Mouse (Mus musculus) mouse embryonic stem cell (cell line): ENCODE results near the gene Pibf1.

Experiments
- in situ Hi-C, 2 experiments: fragments of 300-500 bp; cut with MboI; formaldehyde crosslinking; loops; 1 replicate in 1 of 2; 3 replicates in 1 of 2; pipeline ENCODE4 v1.14.3; 2019 to 2020; ENCODE audit warnings: low sequenced_read_pairs in 2 of 2, low pct_unique_long_range_greater_than_20kb in 1 of 2, mixed read lengths in 1 of 2; ENCODE audit not compliant: unreplicated experiment in 1 of 2

Pibf1 gene

GRCm38 (mm10) chr14:99298385-99299021 is 199.3 kb downstream of the Pibf1 start, which contains the start of gene Klf5:
Gene Klf5 (plus strand): TSS chr14:99298691.
- in situ Hi-C loops, result no loop called here

GRCm38 (mm10) chr14:99299022-99299481 is 199.8 kb downstream of the Pibf1 start:
- in situ Hi-C loops, result no loop called here

- in situ Hi-C loops, result no loop called here
Measured at GRCm38 (mm10) chr14:99299701-99300191, 200.5 kb downstream of the Pibf1 start.

- in situ Hi-C loops, result no loop called here
Measured at GRCm38 (mm10) chr14:99301472-99301871, 202.2 kb downstream of the Pibf1 start.
